Mouse (Mus musculus): ENCODE data around the gene Camk2n1.
"Not testable (repeated sequence)": the region's sequence is repeated elsewhere in the genome, so short reads cannot be mapped to it uniquely, and the experiment has no call there.

The Camk2n1 gene

DNA sequence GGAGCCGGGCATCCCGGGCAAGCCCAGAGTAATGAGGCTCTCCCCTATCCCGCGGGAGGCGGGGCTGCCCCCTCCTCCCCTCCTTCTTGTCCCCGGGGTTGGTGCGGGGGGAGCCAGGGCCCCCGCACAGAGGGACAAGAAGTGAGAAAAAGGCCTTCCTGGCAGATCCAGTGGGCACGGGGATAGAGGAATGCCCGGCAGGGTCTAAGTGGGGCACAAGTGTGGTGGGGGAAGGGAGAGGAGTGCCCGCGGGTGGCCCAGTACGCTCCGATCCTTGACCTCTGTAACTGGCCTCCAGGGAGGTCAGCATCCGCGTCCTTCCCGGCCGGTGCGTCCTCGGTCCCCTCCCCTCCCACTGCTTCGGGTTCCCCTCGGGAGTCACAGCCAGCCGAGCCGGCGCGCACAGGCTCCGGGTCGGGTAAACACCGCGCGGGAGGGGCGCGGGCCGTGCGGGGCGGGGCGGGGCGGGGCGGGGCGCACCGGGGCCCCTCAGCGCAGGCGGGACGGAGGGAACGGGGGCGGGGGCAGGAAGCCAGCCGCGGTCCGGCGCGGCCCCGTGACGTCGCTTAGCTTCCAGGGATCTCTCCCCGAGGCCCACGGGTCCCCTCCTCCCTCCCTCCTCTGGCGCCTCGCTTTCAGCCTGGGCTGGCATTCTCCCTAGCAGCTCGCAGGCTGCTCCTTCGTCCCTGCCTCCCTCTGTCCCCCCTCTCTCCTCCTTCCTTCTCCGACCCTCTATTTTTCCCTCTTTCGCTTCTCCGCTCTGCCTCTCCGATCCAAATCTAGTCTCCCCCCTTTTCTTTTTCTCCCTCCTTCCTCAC lies at the start of gene Camk2n1:
Gene Camk2n1 (plus strand): TSS at position 562 of the 818 bp plus-strand sequence.
- peak; percentile 81 to 84 for DNase-seq (ENCODE audit: low spot score in 2 of 2)

DNA sequence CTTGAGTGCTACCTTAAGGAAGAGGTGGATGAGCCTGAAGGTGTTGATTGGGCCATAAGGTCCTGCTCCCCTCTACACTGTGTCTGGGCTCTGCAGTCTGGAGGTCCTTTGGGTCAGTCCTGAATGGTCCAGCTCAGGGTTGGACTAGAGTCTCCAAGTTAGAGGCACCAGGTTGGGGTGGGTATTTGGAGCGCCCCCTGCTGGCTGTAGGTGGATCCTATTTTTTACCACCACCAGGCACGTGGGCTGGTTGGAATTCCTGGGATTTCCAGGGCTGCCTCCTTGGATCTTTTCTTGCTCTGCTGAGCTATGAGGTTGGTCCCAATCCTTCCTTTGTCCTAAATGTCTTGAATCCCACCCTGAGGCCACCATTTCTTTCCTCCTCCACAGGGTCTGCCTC lies 49.3 kb upstream of the Camk2n1 start:
- no peak for DNase-seq (ENCODE audit: low spot score in 2 of 2)

DNA sequence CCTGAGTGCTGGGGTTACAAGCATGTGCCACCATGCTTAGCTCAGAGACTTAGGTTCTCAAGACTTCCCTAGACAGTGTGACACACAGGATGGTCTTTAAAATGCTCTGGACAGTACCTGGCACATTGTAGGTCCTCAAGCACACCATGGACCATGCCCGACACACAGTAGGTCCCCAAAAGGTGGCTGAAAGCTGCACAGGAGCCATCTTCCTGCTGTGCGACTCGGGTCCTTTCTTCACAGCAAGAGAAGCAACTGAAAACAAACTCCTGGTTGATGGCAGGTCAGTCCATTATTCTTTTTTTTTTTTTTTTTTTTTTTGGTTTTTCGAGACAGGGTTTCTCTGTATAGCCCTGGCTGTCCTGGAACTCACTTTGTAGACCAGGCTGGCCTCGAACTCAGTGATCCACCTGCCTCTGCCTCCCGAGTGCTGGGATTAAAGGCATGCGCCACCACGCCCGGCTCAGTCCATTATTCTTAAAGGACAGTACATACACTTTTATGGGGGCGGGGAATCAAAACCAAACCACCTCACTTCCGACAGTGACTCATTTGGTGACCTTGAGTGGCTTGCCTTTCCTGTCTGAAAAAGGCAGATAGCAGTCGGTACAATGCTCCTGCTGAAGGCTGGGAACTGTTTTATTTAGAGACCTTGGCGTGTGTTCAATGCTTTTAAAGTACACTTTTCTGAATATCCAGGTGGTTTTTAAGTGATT lies 46.5 kb upstream of the Camk2n1 start:
- no peak for DNase-seq (ENCODE audit: low spot score in 2 of 2)

DNA sequence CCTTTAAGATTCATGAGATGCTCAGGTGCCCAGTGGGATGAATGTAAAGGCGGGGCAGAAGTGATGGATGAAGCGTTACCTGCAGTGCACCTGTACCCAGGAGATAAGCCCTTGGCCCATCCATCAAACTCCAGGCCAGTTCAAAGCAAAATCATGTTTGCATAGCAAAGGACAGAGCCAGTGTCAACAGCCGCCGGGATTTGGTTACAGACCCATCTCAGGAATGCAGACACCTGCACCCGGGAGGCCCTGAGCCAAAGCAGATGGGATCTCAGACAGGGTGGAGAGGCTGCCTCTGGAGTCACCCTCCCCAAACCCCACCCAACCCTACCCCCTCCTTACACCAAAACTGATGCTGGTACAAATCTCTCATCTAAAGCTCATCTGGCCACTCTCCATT lies 43.1 kb upstream of the Camk2n1 start:
- DNase-seq (ENCODE audit: low spot score in 2 of 2) = no peak

DNA sequence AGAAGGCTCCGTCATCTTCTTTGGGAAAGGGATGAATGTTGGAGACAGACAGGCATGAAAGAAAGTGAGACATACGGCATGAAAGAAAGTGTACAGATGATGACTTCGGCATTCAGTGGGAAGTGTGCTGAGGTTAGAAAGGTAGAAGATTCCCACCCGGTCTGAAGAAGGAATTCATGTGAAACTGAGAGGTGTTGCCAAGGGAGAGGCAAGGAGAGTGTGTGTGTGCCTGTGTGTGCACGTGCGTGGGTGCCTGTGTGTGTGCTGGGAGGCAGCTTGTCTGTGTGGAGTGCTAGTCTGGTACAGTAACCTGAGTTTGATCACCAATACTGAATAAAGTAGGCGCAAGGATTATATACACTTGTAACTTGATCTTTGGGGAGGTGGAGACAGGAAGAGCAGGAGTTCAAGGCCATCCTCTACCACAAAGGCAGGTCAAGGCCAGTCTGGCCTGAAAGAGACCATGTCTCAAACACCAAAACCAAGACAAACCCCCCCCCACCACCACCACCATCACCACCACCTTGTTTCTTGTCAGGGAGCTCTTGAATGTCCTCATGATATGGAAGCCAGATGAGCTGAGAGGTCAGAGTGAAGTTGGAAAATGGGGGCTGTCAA lies 42.5 kb upstream of the Camk2n1 start:
- DNase-seq (ENCODE audit: low spot score in 2 of 2) = no peak

DNA sequence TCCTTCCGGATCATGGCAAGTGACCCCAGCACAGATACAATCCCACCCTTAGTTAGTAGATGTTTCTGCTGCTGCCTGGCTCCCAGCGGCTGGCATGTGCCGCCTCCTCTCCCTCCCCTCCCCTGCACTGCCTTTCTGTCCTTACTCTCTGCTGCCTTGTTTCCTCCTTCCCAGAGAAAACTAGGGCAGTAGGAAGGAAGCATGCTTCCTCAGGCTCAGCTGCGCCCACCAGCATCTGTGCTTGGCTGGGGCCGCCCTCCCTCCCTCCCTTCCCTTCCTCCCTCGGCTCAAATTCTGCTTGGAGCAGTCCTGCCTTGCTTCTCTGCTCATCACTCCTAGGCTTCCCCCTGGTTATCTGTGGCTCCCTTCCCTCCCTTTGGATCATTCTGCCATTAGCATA lies 39.4 kb upstream of the Camk2n1 start:
- DNase-seq (ENCODE audit: low spot score in 2 of 2) = peak; percentile 38 to 61

DNA sequence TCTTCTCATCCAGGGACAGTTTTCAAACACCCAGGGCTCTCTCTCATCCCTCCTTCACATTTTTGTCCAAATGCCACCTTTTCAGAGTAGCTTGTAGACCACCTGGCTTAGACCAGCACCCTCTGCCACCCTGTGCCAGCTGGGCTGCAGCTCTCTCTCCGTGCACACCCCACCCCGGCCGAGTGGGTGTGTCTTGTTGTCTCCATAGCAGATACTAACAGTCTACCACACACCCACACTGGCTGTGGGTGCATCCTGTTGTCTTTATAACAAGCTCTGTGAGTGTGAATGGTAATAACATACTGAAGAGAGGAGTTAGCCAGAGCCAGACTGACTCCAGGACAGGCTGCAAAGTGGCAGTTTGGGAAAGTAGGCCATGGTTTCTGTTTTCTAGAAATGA lies 38.1 kb upstream of the Camk2n1 start:
- no peak for DNase-seq (ENCODE audit: low spot score in 2 of 2)

DNA sequence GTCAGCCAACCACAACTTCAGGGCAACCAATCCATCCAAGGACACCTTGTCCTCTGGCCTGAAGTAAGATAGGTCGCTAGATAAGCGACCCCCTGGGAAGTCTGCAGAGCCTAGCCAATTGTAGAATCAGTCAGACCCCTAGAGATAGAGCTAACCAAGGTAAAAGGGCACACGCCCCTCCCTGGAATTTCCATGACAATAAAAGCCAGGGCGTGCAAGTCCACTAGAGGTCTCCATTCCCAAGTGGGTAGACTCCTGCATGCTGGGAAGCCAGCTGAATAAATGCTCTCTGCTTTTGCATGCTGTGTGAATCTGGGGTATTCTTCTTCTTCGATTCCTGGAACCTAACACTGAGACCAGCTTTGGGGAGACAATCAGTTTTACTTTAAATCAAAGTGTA lies 37.7 kb upstream of the Camk2n1 start:
- DNase-seq (ENCODE audit: low spot score in 2 of 2) = no peak

DNA sequence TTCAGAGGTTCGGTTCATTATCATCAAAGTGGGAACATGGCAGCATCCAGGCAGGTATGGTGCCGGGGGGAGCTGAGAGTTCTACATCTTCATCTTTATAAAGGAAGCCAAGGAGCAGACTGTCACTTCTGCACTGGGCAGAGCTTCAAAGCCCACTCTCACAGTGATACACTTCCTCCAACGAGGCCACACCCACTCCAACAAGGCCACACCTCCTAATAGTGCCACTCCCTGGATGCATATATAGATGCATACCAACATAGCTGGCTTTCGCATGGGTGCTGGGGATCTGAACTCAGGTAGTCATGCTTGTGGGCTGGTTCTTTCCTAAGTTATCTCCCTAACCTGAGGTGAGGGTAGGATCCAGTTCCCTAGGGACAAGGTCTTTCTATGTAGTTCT lies 36.2 kb upstream of the Camk2n1 start:
- DNase-seq (ENCODE audit: low spot score in 2 of 2) = no peak

DNA sequence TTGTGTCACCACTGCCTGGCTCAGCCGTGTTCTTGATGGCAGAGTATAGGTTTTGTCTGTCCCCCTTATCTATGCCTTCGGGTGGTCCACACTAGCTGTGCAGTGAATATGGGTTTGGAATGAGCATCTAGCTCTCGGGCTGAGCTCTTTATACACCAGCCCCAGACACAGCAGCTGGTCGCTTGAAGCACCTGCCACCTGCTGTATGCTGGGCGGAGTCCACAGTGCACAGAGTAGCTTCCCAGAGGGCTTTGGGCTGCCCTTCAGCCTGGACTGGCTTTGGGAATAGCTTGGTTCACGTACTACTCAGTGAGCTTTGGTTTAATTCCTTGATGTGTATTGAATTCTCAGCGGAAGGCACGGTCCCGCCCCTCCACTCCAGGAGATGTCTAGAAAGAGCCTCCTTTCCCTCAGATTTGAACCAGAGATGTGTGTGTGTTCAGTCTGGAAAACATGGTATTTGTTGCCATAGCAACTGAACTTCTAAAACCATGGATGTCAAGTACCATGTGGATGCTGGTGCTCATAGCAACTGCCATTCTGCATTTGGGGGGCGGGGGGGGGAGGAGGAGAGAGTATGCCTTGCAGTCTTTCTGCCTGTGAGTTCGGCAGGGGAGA lies 35.7 kb upstream of the Camk2n1 start:
- no peak for DNase-seq (ENCODE audit: low spot score in 2 of 2)

DNA sequence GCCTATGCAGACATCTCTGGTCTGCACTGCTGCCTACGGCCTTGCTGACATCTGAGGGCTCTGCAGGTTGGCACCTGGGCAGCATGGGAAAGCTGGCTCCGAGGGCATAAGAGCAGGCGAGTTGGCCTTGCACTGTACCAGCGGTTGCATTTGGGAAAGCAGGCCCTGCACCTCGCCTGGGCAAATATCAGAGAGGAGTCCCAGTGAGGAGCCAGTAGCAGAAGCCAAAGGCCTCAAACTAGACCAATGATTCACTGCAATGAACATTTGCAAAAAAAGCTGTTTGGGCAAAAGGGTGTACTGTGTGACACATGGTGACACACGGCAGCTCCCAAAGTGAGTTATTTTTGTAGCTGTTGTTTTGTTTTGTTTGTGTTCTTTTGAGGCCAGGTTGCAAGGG lies 29.1 kb upstream of the Camk2n1 start:
- DNase-seq (ENCODE audit: low spot score in 2 of 2) = no peak

DNA sequence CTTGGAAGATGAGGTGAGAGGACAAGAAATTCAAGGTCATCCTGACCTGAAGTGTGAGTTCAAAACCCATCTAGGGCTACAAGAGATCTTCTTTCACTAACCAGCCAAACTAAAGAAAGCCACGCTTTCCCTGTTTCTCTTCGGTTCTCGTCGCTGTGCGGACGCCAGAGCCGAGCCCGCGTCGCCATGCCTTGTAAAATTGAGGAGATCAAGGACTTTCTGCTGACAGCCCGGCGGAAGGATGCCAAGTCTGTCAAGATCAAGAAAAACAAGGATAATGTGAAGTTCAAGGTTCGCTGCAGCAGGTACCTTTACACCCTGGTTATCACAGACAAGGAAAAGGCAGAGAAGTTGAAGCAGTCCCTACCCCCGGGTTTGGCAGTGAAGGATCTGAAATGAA lies 28.5 kb upstream of the Camk2n1 start:
- DNase-seq (ENCODE audit: low spot score in 2 of 2) = not testable (repeated sequence)

DNA sequence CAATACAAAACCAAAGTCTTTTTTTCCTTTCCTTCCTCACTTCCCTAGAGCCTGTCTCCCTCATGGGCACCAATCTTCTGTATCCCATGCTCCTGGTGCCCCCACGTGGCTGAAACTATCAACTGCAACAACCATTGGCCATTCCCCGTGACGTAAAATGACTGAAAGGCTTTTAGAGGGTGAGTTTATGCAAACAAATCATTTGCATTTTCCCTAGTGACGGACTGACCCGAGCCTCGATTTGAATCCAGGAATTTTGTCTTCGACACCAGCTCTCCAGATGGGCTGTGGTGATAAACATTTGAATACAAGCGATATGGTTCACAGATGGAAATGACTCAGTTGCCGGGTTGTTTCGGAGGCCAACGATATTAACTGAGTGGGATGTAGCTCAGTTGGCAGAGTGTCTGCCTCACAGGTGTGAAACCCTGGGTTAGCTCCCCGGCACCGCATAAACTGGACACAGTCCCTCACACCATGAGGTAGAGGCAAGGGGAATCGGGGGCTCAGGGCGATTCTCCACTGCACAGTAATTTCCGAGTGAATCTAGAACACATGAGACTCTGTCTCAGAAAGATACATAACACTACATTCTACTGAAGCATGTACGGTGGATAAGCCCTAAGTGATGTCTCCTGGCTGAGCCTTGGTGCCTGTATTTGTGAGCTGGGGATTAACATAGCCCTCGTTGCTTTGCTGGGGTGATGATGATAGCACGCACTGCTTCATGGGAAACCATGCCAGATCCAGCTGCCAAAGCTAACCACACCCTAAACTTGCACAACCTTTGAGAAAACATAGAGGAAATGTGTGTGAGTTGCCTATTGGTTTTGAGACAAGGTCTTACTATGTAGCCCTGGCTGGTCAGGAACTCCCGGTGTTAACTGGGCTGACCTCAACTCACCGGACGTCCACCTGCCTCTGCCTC lies 27.1 kb upstream of the Camk2n1 start:
- peak; percentile 79 to 86 for DNase-seq (ENCODE audit: low spot score in 2 of 2)

DNA sequence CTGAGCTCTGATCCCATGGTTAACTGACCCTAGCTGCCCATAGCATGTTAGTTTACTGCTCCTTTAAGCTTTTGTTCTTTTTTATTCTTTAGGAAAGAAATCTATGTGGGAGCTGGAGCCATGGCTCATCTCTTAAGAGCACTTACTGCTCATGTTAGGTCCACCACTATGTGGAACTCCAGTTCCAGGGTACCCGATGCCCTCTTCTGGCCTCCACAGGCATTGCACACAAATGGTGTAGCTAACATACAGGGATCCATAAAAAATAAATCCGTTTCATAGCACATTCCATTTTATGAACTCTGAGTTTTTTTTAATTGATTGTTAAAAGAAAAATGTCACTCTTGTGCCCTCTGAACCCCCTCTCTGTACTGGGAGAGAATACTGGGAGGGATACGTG lies 24.3 kb upstream of the Camk2n1 start:
- peak in 1 of 2 experiments; percentile 53 for DNase-seq (ENCODE audit: low spot score in 2 of 2)

DNA sequence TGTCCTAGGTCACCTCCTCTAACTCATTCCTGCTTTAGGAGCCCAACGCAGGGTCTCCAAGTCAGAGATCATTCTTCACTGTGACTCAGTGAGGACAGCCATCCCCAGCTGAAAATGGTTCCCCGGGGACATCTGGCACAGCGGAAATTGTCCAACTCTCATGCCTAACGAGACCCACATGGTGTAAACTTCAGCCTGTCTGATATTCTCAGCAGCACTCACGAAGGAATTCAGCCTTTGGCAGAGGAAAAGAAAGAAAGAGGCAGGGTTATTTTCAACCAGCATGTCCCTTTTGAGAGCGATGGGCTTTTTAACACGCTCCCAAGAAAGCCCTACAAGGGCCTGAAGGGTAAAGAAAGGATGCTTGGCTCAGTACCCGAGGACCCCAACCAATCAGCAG lies 22.8 kb upstream of the Camk2n1 start:
- no peak for DNase-seq (ENCODE audit: low spot score in 2 of 2)

DNA sequence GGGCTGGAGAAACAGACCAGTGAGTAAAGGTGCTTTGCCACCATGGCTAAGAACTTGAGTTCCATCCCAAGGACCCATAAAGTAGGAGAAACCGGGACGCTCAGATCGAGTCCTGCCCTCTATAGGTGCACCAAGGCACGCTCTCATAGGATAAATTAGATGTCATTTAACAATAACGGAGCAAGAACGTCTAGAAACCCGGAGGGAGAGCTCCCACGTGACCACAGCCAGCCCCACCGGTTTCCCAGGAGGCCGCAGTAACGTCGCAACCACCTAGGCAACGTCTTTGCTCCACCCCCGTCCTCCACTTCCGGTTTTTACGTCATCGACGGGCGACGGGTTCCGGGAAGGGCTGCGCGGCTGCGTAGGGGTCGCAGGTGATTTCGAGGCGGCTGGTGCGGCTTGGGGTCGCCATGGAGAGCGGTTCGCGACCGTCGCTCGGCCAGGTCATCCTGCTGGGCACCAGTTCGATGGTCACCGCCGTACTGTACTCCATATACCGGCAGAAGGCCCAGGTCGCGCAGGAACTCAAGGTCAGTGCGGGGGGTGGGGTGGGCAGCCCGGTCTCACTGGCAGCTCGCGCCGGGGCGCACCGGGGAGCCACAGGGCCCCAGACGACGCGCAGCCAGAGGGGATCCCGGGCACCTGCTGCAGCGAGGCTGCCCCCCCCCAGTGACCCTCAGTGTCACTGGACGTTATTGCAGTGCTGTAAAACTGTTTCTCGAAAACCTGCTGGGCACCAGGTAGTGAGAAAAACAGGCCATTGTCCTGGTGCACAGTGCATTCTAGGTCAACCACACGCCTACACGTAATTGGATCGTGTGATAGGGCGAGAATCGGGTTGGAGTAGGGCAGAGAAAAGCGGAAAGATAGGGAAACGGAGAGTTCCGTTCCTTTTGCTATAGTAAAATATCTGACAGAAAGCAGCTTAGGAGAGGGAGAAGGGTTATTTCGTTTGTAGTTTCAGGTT lies 19.5 kb upstream of the Camk2n1 start, which contains the start of gene Mul1:
Gene Mul1 (plus strand): TSS at position 325 of the 970 bp plus-strand sequence.
- peak; percentile 96 for DNase-seq (ENCODE audit: low spot score in 2 of 2)

DNA sequence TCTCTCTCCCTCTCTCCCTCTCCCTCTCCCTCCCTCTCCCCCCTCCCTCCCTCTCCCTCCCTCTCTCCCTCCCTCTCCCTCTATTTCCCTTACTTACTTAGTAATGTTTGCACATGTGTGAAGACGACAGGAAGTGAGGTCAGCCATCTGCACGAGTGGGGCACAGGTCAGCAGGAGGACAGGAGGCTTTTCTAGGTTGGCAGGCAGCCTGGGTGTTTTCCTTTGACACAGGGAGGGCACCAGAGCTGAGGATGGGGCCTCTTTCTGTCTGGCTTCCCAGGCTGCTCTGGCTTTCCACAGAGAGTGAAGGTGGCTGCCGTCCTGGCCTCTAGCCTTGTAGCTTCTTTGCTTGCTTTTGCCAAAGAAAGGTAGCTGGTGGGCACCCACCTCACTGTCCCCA lies 14.1 kb upstream of the Camk2n1 start:
- no peak for DNase-seq (ENCODE audit: low spot score in 2 of 2)

DNA sequence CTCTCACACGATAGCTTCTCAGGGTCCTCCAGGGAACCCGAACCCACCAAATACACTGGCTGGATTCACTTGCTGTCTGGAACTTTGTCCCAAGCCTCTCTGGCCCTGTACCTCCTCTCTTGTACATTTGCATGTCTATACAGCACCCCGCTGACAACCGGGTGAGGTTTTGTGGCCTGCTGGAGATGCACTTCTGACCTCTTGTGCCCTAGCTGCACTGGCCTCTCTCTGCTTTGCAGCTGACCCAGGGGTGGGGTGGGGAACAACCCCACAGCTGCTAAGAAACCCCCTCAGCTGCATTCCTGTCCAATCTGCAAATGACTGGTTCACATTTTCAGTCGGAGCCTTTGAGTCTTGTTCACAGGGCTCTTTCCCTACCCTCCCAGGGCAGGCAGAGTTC lies 9.2 kb upstream of the Camk2n1 start:
- DNase-seq (ENCODE audit: low spot score in 2 of 2) = no peak

DNA sequence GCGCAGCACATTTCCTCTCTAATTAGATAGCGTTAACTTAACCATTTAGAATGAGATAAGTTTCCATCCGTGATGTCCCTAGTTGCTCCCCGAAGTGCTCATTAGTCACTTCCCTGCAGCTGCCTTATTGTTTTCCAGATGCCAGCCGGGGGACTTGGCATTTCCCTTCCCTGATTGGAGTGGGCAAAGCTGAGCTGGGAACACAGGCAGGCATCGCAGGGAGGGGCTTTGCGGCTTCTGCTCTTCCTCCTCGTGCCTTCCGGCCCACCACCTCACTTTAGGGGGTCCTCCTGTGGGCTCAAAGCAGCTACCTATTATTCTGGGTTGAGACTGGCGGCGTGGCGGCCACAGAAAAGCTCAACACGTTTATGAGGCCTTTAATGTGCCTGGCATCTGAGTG lies 7.1 kb upstream of the Camk2n1 start:
- DNase-seq (ENCODE audit: low spot score in 2 of 2) = peak in 1 of 2 experiments; percentile 40

DNA sequence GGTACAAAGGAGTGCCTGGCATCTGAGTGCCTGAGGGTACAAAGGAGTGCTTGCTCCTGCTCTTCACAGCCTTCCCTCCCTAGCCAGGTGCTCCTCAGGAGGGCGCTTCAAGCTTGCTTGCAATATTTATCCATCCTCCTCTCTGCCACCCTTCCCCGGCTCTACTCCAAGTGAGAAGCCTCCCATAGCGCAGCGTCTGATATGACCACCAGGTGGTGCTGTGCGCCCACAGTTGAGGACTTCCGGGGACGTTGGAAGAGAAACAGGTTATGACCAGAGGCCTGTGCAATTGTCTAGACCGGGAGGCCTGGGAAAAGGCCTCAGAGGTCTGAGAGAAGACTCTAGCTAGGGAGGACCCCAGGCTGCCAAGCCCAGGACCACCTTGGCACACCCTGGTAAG lies 6.7 kb upstream of the Camk2n1 start:
- DNase-seq (ENCODE audit: low spot score in 2 of 2) = peak; percentile 88 to 93
